Mouse (Mus musculus): ENCODE results near the gene Uhrf1bp1.

Uhrf1bp1 gene

DNA sequence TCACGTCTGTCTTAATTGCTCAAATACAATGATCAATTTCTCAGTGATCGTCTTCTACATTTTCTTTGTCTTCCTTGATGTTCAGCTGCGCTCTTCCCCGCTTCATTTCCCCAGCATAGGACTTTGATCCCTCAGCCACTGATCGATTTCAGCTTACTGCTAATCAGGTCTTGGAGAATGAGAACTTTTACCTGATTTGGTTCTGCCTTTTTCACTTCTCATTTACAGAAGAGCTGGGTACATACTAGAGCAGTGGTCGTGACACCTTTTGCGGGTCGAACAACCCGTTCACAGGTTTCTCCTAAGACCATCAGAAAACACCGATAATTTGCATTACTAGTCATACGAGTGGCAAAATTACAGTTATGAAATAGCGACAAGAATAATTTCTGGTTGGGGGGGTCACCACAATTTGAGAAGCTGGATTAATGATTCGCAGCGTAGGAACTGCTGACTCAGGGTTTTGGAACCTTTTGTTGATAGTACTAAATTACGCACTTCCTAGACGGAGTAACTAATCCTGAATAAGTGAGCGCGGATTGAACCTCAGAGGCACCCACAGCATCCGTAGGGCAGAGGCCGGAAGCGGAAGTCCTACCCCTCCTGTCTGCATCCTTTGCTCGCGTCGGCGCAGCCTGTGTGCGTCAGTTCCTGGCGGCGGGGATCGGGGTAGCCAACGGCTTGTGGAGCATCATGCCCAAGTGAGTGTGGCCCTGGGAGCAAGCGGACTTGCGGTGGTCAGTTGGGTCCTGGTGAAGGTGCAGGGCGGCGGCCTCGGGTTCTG, 16.6 kb upstream of the Uhrf1bp1 start:
- DNase-seq (ENCODE audit: low read depth, low spot score), result peak; percentile 88

DNA sequence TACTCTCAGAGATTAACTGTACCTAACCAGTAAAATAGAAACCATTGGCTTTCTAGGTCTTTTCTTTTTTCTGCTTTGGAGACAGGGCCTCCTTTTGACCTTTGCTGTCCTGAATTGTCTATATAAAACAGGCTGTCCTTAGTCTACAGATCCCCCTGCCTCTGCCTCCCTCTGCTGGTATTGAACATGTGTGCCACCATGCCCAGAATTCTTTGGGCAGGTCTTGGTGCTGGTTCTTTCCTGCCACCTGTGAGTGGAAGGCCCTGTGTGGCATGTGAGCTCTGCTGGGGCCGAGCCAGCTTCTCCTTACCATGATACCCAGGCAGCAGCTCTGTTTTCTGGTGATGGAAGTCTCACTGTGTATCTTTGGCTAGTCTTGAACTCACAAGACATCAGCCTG, 7.9 kb upstream of the Uhrf1bp1 start:
- no peak for DNase-seq (ENCODE audit: low read depth, low spot score)

DNA sequence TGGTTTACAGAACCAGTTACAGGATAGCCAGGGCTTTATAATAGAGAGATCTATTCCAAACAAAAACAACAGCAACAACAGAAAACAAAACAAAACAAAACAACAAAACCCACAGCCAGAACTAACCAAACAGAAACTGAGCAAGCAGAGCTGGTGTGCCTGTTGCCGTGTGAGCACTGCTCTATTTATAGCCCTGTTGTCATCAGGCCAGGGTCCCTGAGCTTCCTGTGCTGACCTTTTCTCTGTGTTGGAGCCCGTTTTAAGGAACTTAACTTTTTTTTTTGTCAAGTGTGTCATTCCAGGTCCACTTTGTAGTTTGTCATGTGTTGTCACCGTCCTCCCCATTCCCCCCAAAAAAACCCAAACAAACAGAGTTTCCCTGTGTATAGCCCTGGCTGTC, 5.2 kb upstream of the Uhrf1bp1 start:
- no peak for DNase-seq (ENCODE audit: low read depth, low spot score)

DNA sequence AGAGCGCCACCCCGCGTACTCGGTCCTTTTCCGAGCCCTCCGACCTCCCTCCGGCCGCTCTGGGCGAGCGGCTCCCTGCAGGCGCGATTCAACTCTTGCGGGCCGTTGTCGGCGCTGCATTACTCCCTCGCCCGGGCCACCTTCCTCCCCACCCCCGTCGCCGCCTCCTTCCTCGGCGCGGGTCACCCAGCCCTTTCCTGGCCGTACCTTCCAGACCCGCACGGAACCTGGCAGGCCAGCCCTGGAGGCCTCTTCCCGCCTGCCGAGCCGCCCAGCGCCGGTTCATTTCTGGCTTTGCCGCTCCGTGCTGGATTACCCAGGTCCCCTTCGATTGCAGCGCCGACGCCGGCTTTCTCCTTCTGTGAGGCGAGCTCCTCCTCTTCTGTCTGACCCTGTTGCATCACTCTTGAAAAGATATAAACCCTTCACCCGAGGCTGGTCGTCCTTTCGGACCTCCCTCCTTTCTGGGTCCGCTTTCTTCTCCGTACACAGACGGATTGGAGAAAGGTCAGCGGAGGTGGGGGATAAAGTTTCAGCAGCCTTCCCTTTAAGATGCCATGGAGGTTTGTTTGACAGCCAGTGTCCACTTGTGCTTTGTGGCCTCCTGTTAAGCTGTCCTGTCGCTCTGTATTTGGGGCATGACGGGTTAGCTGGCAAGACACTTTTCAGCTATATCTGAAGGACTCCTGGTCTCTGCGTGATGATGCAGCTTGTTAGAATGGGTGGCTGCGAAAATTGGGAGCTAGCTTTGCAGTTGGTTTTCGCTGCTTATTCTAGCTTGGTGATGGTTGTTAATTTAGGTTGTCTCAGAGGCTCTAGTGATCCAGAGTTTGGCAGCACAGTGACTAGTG, 782 bp downstream of the Uhrf1bp1 start:
- peak; percentile 21 for DNase-seq (ENCODE audit: low read depth, low spot score)

DNA sequence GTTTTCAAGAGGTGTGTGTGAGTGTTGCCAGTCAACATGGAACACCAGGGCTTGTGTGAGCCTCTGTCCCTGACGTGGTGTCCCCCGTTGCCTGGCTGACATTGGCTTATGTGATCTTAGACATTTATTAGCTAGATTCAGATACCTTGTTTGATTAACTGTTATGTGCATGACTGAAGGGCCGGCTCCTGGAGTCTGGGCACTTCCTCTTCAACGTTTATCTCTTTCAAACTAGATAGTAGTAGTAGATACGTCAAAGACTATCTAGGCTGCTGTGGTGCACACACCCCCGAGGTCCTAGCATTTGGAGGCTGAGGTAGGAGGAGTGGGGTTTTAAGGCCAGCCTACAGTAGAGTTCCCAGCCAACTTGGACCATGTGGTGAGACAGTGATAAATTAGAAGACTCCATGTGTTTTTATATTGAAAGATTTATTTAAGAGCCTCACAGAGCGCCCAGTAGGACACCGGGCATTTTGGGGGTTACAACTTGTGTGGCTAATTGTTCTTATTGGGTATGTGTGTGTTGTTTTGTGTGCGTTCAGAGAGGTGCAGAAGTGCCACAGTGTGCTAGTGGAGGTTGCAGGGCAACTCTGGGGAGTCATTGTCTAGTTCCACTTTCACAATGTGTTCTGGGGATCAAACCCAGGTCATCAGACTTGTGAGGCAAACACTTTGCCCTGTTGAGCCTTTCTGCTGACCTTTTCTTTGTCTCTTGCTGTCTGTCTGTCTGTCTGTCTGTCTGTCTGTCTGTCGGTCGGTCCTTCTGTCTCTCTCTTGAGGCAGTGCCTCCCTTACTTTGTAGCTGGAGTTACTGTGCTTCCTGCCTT, 1.6 kb downstream of the Uhrf1bp1 start:
- DNase-seq (ENCODE audit: low read depth, low spot score), result no peak

DNA sequence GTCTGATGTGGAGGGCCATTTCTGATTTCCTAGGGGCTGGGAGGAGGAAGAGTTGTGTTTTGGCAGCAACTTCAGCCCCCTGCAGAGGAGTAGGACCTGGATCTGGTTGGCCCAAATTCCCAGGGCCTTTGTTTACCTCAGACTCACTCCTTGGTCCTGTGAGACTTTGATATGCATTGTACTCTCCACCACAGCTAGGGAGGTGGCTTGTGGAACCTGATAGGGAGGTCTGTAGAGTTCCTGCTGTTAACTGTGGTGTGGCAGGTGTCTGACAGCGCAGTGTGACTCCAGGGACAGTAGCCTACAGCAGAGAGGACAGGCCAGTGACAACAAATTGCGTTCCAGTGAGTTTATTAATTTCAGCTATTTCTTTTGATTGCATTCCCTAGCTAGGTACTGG, 2.9 kb downstream of the Uhrf1bp1 start:
- DNase-seq (ENCODE audit: low read depth, low spot score), result no peak

DNA sequence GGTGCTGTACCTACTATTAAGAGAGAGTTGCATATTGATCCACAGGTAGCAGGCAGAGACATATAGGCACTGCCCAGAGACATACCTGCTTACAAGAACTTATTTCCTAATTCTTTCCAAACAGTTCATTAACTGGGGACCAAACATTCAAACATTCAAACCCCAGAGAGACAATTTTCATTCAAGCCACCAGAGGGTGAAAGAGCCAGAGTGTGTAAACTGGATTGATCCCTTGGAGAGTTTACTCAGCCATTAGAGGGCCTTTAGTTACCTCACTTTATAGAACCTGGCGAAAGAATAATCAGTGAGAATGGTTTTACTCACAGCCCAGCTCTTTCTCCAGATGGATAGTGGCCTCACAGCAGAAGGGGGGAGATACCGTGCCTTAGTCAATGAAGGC, 9.2 kb downstream of the Uhrf1bp1 start:
- no peak for DNase-seq (ENCODE audit: low read depth, low spot score)

DNA sequence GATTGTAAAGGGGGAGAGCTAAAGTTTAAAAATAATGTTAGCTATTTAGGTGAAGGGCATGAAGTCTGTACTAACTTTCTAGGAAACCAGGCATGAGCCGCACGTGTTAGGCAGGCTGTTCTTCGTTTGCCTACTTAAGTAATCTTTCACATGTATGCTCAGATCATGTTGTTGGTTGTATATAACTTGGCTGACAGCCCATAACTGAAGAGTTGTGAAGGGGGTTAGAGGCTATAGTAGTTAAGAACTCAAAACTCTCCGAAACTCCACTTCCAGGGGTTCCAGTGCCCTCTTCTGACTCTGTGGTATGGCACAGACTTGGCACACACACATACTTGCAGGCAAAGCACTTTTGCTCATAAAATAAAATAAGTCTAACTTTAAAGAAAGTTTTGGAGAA, 10.5 kb downstream of the Uhrf1bp1 start:
- no peak for DNase-seq (ENCODE audit: low read depth, low spot score)

DNA sequence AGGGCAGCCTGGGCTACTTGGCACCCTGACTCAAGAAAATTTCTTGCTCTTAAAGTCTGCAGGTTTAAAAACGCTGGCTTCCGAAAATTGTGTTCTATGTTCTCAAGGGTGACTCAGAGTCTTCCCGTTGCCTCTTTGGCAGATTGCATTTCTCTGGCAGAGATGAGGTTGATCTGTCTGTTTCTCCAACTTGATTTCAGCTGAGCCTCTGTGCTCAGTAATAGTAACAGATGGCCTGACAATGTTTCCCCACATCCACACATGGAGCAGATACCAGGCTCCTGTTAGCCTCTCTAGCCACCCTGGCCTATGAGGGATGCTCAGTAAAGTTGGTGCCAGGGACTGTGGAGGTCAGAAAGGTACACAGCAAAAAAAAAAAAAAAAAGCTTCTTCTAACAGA, 15.6 kb downstream of the Uhrf1bp1 start:
- no peak for DNase-seq (ENCODE audit: low read depth, low spot score)

DNA sequence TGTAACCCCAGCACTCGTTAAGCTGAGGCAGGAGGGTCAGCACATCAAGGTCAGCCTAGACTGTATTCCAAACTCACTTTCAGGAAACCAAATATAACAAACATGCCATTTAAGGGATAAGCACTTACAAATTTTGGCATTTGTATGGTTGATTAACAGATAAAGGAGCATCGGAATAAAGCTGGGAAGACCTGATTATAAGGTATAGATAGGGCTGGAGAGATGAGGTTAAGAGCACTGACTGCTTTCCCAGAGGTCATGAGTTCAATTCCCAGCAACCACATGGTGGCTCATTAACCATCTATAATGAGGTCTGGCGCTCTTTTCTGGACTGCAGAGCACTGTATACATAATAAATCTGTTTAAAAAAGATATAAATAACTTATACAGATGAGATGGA, 17.3 kb downstream of the Uhrf1bp1 start:
- DNase-seq (ENCODE audit: low read depth, low spot score), result no peak

DNA sequence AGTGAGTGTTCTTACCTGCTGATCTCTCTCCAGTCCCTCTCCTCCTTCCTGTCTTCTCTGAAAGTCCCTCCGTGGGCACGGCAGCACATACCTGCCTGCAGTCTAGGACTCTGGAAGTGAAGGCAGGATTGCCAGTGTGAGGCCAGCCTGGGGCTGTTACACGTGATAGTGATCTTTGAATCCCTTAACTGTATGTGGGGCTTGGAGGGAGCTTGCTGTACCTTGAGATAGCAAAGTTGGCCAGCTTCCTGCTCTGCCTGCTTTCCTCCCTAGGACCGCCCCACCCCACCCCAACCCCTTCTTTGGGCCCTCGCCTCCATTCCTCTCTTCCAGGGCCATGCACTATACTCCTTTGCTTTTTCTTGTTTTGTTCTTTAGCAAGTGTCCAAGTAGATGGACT, 18.3 kb downstream of the Uhrf1bp1 start:
- no peak for DNase-seq (ENCODE audit: low read depth, low spot score)

DNA sequence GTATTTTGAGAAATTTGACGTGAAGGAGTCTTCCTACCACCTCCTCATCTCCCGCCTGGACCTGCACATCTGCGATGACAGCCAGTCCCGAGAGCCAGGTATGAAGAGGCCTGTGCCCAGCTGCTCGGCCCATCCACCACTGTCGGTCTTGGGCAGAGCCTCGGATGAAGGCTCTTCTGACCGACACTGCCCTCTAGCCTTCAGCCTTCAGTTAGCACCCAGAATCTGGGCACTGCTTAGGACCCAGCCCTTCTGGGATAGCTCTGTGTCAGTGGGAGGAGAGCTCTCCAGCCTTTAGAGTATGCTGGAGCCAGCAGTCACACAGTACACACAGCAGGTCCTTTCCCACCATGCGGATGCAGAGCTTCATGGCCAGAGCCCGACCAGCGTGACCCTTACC, 25.3 kb downstream of the Uhrf1bp1 start:
- peak; percentile 3 for DNase-seq (ENCODE audit: low read depth, low spot score)

DNA sequence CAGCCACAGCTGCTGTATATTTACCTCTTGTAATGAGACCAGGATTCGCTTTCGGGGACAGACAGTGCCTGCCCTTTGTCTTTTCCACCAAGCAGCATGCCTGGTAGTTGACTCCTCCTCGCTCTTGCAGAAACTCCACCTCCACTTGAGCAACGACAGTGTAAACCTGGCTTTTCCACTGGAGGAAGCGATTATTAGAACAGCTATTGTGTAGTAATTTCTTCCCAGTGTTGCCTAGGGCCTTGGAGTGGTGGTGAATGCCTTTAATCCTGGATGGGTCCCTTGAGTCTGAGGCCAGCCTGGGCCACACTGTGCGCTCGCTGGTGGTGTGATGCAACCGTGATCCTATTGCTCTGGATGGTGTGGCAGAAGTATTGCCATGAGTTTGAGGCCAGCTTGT, 26.9 kb downstream of the Uhrf1bp1 start:
- no peak for DNase-seq (ENCODE audit: low read depth, low spot score)

DNA sequence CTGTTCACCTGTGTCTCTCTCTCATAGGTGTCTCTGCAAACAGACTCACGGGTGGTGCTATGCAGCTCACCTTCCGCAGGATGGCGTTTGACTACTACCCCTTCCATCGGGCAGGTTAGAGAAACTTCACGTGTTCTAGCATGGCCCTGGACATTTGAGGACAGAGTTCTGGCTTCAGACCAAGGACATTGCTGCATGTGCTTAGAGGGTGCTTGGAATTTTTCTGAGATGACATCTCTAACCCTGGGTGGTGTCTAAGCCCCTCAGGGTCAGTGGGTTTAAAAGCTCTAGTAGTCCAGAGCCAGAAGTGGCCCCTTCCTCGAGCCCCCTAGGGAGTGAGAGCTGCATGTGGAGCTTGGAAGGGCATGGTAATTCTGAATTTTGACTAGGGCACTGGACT, 27.8 kb downstream of the Uhrf1bp1 start:
- DNase-seq (ENCODE audit: low read depth, low spot score), result no peak

DNA sequence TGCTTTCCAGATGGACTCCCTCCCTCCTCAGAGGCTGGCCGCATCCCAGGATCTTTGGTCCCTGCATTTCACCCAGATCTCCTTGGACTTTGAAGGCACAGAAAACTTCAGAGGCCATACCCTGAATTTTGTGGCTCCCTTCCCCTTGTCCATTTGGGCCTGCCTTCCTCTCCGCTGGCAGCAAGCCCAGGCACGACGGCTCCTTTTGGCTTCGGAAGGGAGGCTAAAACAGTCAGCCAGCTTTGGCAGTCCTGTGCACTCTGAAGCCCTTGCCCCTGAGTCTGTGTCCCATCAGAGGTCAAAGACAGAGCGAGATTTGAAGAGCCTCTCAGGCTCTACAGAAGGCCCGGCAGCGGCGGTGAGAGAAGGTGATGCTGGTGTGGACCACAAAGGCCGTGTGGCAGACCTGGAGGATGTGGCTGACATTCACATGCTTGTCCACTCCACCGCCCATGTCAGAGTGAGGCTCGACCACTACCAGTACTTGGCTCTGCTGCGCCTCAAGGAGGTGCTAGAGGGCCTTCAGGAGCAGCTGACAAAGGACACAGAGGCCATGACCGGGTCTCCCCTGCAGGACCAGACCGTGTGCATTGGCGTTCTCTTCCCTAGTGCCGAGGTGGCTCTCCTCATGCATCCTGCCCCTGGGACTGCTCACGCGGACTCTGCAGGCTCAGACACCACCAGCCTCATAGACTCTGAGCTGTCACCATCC, 30.4 kb downstream of the Uhrf1bp1 start:
- no peak for DNase-seq (ENCODE audit: low read depth, low spot score)

DNA sequence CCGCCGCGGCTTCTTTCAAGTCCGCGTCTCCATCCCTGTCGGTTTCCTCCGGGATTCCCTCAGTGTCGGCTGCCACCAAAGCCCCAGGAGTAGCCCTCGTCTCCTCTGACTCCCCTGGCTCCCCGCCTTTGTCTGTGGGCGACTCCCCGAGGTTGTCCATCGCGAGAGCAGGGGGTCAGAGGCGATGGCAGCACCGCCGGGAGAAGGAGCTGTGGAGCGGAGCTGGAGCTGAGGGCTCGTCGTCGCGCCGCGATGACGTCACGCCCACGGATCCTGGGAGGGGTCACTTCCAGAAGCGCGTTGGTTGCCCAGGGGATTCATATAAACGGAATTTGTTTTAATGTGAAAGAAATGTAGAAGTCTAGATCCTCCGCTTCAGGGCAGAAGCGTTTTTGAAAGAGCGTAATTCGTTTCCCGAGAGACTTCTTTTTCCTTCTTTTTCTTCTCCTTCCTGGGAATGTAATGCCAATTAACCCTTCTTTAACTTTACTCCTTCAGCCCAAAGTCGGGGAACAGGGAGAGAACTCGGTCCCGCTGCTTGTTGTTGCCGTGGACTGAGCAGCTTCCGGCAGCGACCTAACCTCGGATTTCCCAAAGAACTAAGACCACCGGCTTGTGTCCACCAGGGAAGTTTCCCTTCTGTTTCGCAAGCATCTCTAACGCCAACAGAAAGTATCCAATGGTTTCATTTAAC, 51.4 kb downstream of the Uhrf1bp1 start:
- peak; percentile 86 for DNase-seq (ENCODE audit: low read depth, low spot score)

DNA sequence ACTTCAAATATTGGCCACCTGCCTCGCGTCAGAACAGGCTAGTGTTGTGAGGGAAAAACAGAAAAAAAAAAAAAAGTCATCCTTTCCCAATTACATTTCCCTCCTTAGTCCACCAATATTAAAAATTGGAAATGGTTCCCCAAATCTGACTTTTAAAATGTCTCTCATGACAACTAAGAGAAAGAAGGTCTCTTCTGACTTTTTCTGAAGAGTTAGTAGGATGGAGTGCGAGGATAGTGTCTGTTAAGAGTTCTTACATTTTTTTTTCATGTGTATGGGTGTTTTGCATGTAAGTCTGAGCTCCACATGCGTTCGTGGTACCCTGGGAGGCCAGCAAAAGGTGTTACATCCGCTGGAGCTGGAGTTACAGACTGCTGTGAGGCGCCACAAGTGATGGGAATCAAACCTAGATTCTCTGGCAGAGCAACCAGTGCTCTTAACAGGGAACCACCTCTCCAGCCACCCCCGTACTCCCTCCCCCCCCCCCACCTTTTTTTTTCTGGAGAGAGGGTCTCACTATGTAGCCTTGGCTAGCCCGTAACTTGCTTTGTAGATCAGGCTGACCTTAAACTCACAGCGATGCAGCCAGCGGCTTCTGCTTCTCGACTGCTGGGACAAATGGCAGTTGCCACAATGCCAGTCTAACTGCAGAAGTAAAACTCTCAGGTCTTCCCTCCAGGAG, 52.1 kb downstream of the Uhrf1bp1 start:
- no peak for DNase-seq (ENCODE audit: low read depth, low spot score)

DNA sequence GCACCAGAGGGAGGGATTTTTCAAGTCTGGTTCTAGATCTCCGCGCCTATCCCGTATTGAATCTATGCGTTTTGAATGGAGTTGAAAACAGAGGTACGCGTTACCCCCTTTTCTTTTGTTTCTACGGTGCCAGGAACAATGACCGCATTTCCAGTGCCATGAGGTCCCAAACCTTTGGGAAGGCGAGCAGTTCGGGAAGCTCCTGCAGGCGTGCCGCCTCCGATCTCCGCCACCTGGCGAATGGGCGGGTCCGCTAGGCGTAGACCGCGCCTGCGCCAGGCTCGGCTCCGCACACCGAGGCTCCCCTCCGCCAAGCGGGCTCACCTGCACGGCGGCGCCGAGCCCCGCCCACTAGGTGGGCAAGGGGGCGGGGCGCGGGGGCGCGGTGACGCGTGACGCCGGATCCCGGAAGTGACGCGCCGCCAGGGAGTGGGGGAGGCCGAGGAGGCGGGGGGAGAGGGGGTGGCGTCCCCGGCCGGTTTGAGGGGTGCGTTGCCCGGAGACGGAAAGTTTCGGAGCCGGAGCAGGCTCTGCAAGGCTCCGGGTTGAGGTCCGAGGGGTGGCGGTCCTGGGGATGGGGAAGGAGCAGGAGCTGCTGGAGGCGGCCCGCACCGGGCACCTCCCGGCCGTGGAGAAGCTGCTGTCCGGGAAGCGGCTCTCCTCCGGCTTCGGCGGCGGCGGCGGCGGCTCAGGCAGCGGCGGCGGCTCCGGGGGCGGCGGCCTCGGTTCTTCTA, 52.8 kb downstream of the Uhrf1bp1 start, which contains the start of gene Anks1:
Gene Anks1 (plus strand): TSS at position 419 of the 734 bp plus-strand sequence.
- DNase-seq (ENCODE audit: low read depth, low spot score), result peak; percentile 83
